Mouse (Mus musculus) liver, embryonic 16.5 days (tissue): ENCODE results near the gene Krt42. TPM values are rescaled to one million over a fixed set of nuclear protein-coding genes. Genes with fewer than 3 reads are reported as not detected.

Experiments
- ATAC-seq: fragments of 200-750 bp; cut with Nextera tagmentation; 2 replicates; pipeline ENCODE4 v1.8.0; 2017; ENCODE audit warnings: low read depth, mild to moderate bottlenecking, moderate number of reproducible peaks, moderate library complexity
- H3K27ac ChIP-seq: fragments of 300-500 bp; sonication (generic); 2 replicates; pipeline ENCODE4 v1.5.1; 2014; ENCODE audit warnings: mild to moderate bottlenecking, low read length
- H3K27me3 ChIP-seq: fragments of 300-500 bp; sonication (generic); 2 replicates; pipeline ENCODE4 v1.6.1; 2014; ENCODE audit warnings: low read depth, low read length, mixed read lengths; ENCODE audit not compliant: control insufficient read depth, insufficient read depth
- H3K36me3 ChIP-seq: fragments of 300-500 bp; sonication (generic); 2 replicates; pipeline ENCODE4 v1.6.1; 2014; ENCODE audit warnings: mild to moderate bottlenecking; ENCODE audit not compliant: control insufficient read depth, insufficient read depth
- H3K4me1 ChIP-seq: fragments of 300-500 bp; sonication (generic); 2 replicates; pipeline ENCODE4 v1.6.1; 2014; ENCODE audit warnings: low read depth, low read length, mixed read lengths; ENCODE audit not compliant: control insufficient read depth
- H3K4me2 ChIP-seq: fragments of 300-500 bp; sonication (generic); 2 replicates; pipeline ENCODE4 v1.6.1; 2014; ENCODE audit warnings: low read depth, low read length, mixed read lengths
- H3K4me3 ChIP-seq: fragments of 300-500 bp; sonication (generic); 2 replicates; pipeline ENCODE4 v1.5.1; 2014; ENCODE audit warnings: low read depth, mild to moderate bottlenecking, low read length
- H3K9ac ChIP-seq: fragments of 300-500 bp; sonication (generic); 2 replicates; pipeline ENCODE4 v1.6.1; 2014; ENCODE audit warnings: low read depth, low read length
- H3K9me3 ChIP-seq: fragments of 300-500 bp; sonication (generic); replicated peaks from 2 replicates; pipeline ENCODE4 v1.6.1; 2016; ENCODE audit warnings: low read length; ENCODE audit not compliant: control insufficient read depth
- WGBS: fragments of 180-500 bp; shearing (Covaris S2); extraction: QIAGEN DNeasy Blood & Tissue Kit; methylation state at CpG from one replicate; pipeline ENCODE4 v1.1.7; 2014; ENCODE audit not compliant: insufficient replicate concordance; 5-methylcytosine and 5-hydroxymethylcytosine counted together
- polyA plus RNA-seq: library from polyadenylated mRNA; unstranded; fragments of >200 nt; fragmentation: Nextera tagmentation; extraction: Ambion mirVana; gene quantifications from 2 replicates; pipeline ENCODE4 v1.2.1, GENCODE M21; 2015

Gene Krt42
- polyA plus RNA-seq, 1 experiment from 2014 or later: not detected

- no peak for ATAC-seq
- 70% methylated on average over 5 of the region's 5 CpGs for WGBS
- H3K9ac ChIP-seq: no peak overlapping the region
- H3K36me3 ChIP-seq: no peaks in the 10 kb centered on the region
- no peak overlapping the region for H3K4me3 ChIP-seq
- H3K4me2 ChIP-seq: no peak overlapping the region
- H3K27me3 ChIP-seq: no peaks in the 10 kb centered on the region
- H3K27ac ChIP-seq: no peak overlapping the region
- H3K4me1 ChIP-seq: no peaks in the 10 kb centered on the region
- no peaks in the 10 kb centered on the region for H3K9me3 ChIP-seq
Observed at GRCm38 (mm10) chr11:100307900-100308299, 38.2 kb upstream of the Krt42 start.

GRCm38 (mm10) chr11:100301292-100301691 lies 31.6 kb upstream of the Krt42 start:
- WGBS: 37% methylated on average over 5 of the region's 5 CpGs
- Histone ChIP-seq H3K27me3 (peaks cover 3% of the 10 kb centered on the region; the same call in 1 of the 2 replicates), H3K4me1 (no peaks in the 10 kb centered on the region), H3K9ac (no peak overlapping the region), H3K9me3 (no peaks in the 10 kb centered on the region), H3K27ac (no peak overlapping the region), H3K36me3 (no peaks in the 10 kb centered on the region), H3K4me3 (no peak overlapping the region), H3K4me2 (no peak overlapping the region)
- ATAC-seq: no peak

- H3K4me1 ChIP-seq: no peaks in the 10 kb centered on the region
- no peak overlapping the region for H3K4me2 ChIP-seq
- H3K27me3 ChIP-seq: peaks cover 3% of the 10 kb centered on the region; the same call in 1 of the 2 replicates
- H3K9ac ChIP-seq: no peak overlapping the region
- H3K27ac ChIP-seq: no peak overlapping the region
- WGBS: 8% methylated on average over 5 of the region's 5 CpGs
- no peaks in the 10 kb centered on the region for H3K9me3 ChIP-seq
- no peak overlapping the region for H3K4me3 ChIP-seq
- ATAC-seq: no peak
- H3K36me3 ChIP-seq: no peaks in the 10 kb centered on the region
Observed at GRCm38 (mm10) chr11:100300293-100300692, 30.6 kb upstream of the Krt42 start.

- Histone ChIP-seq H3K27ac (no peak overlapping the region), H3K4me2 (peak overlapping the region; percentile 2; the same call in 1 of the 2 replicates), H3K9me3 (no peaks in the 10 kb centered on the region), H3K27me3 (peaks cover 3% of the 10 kb centered on the region; the same call in 1 of the 2 replicates), H3K9ac (no peak overlapping the region), H3K36me3 (no peaks in the 10 kb centered on the region), H3K4me3 (no peak overlapping the region), H3K4me1 (no peaks in the 10 kb centered on the region)
- 20% methylated on average over 18 of the region's 18 CpGs for WGBS
- peak; percentile 37; the same call in 1 of the 2 replicates for ATAC-seq
Observed at GRCm38 (mm10) chr11:100298274-100299036, 28.8 kb upstream of the Krt42 start.

GRCm38 (mm10) chr11:100297801-100298200 lies 28.1 kb upstream of the Krt42 start:
- ATAC-seq: no peak
- Histone ChIP-seq H3K4me2 (peak overlapping the region; percentile 2; the same call in 1 of the 2 replicates), H3K4me3 (no peak overlapping the region), H3K4me1 (no peaks in the 10 kb centered on the region), H3K9ac (no peak overlapping the region), H3K36me3 (no peaks in the 10 kb centered on the region), H3K9me3 (no peaks in the 10 kb centered on the region), H3K27me3 (peaks cover 3% of the 10 kb centered on the region; the same call in 1 of the 2 replicates), H3K27ac (no peak overlapping the region)
- 28% methylated on average over 5 of the region's 5 CpGs for WGBS

- 5% methylated on average over 10 of the region's 10 CpGs for WGBS
- no peak for ATAC-seq
- Histone ChIP-seq H3K4me3 (no peak overlapping the region), H3K36me3 (no peaks in the 10 kb centered on the region), H3K27ac (no peak overlapping the region), H3K27me3 (peaks cover 3% of the 10 kb centered on the region; the same call in 1 of the 2 replicates), H3K4me2 (no peak overlapping the region), H3K9ac (no peak overlapping the region), H3K4me1 (no peaks in the 10 kb centered on the region), H3K9me3 (no peaks in the 10 kb centered on the region)
Observed at GRCm38 (mm10) chr11:100295308-100295707, 25.6 kb upstream of the Krt42 start.

GRCm38 (mm10) chr11:100292884-100293283 lies 23.2 kb upstream of the Krt42 start:
- Histone ChIP-seq H3K36me3 (no peaks in the 10 kb centered on the region), H3K4me2 (no peak overlapping the region), H3K9ac (no peak overlapping the region), H3K4me1 (no peaks in the 10 kb centered on the region), H3K27ac (no peak overlapping the region), H3K9me3 (no peaks in the 10 kb centered on the region), H3K27me3 (peaks cover 3% of the 10 kb centered on the region; the same call in 1 of the 2 replicates), H3K4me3 (no peak overlapping the region)
- no peak for ATAC-seq
- 51% methylated on average over 6 of the region's 6 CpGs for WGBS

GRCm38 (mm10) chr11:100290235-100290634 lies 20.6 kb upstream of the Krt42 start:
- Histone ChIP-seq H3K4me1 (no peaks in the 10 kb centered on the region), H3K9me3 (no peaks in the 10 kb centered on the region), H3K36me3 (no peaks in the 10 kb centered on the region), H3K27me3 (no peaks in the 10 kb centered on the region; the same call in 1 of the 2 replicates), H3K9ac (no peak overlapping the region), H3K4me2 (no peak overlapping the region), H3K27ac (no peak overlapping the region), H3K4me3 (no peak overlapping the region)
- WGBS: 52% methylated on average over 5 of the region's 5 CpGs
- no peak for ATAC-seq

- Histone ChIP-seq H3K4me1 (no peaks in the 10 kb centered on the region), H3K9me3 (no peaks in the 10 kb centered on the region), H3K9ac (no peak overlapping the region), H3K36me3 (no peaks in the 10 kb centered on the region), H3K27me3 (no peaks in the 10 kb centered on the region; the same call in 1 of the 2 replicates), H3K4me2 (no peak overlapping the region), H3K4me3 (no peak overlapping the region), H3K27ac (no peak overlapping the region)
- 67% methylated on average over 6 of the region's 6 CpGs for WGBS
- no peak for ATAC-seq
Observed at GRCm38 (mm10) chr11:100288942-100289341, 19.3 kb upstream of the Krt42 start.
